Comparison of ENCODE assay signal across 9 mouse cellular contexts in genomic region chr11:49245634-49246415, GRCm38 (mm10). TPM values are rescaled to one million over a fixed set of nuclear protein-coding genes. Genes with fewer than 3 reads are reported as not detected.
DNase-seq lines count a peak whose midpoint lies in the region; ATAC-seq and TF ChIP-seq lines count a peak whose summit lies in the region.
"Had no signal": no experiment of that assay in that cellular context is flagged by ENCODE, and none has a peak within 500 bp of the region (broad histone marks: within the 10 kb centered on the region; RNA-seq: fewer than 3 reads in every experiment).

No protein-coding gene starts in this region.

- no peaks in the 10 kb centered on the region for H3K36me3 ChIP-seq in kidney, adult 2 months (ENCODE audit: control insufficient read depth, insufficient read depth, low read length)
- no peaks in the 10 kb centered on the region for H3K36me3 ChIP-seq in intestine, embryonic 16.5 days (ENCODE audit: control insufficient read depth, insufficient read depth, low read length)
- no peaks in the 10 kb centered on the region for H3K36me3 ChIP-seq in myocyte (ENCODE audit: control insufficient read depth, insufficient read depth)

- DNase-seq in kidney, adult 2 months = no peak
- DNase-seq in kidney, adult 8-10 months = no peak
- DNase-seq in NIH3T3 (ENCODE audit: low read depth) = peak; percentile 24
- no peak for DNase-seq in ovary, postnatal 10 days (ENCODE audit: low spot score)
- DNase-seq in urinary bladder, postnatal 4 days (ENCODE audit: low spot score in 2 of 2) = no peak
- DNase-seq in gastrocnemius, postnatal 25 days = no peak

- WGBS in kidney, adult 2 months = 12% methylated on average over 12 of the region's 12 CpGs
- WGBS in intestine, embryonic 16.5 days = 31% methylated on average over 12 of the region's 12 CpGs

- H3K4me3 ChIP-seq in kidney, adult 2 months (ENCODE audit: insufficient read depth, low read depth, low read length) = peak overlapping the region; percentile 62
- peak overlapping the region; percentile 59 for H3K4me3 ChIP-seq in intestine, embryonic 16.5 days (ENCODE audit: low read length)
- no peak overlapping the region for H3K4me3 ChIP-seq in myocyte

- TF ChIP-seq CTCF in kidney, adult 2 months (conservative IDR thresholded peaks at IDR 0.05; ENCODE audit: insufficient read depth, insufficient read length, low read depth, low read length) = no peak

- H3K27me3 ChIP-seq in kidney, adult 2 months (replicated peaks; ENCODE audit: control insufficient read depth, insufficient read depth, low read length) = no peaks in the 10 kb centered on the region
- H3K27me3 ChIP-seq in intestine, embryonic 16.5 days (replicated peaks; ENCODE audit: control insufficient read depth, insufficient read depth, low read length) = no peaks in the 10 kb centered on the region
- H3K27me3 ChIP-seq in myocyte (ENCODE audit: control insufficient read depth, insufficient read depth, insufficient read length) = no peaks in the 10 kb centered on the region

- no peak for ATAC-seq in intestine, embryonic 16.5 days
- ATAC-seq: activated CD4-positive, CD25-positive, alpha-beta regulatory T cell, adult 4 months had no signal

- no peaks in the 10 kb centered on the region for H3K9me3 ChIP-seq in intestine, embryonic 16.5 days (ENCODE audit: control insufficient read depth, low read length)

- H3K4me1 ChIP-seq in kidney, adult 2 months (ENCODE audit: control insufficient read depth, insufficient read depth, low read length) = peaks cover 23% of the 10 kb centered on the region
- peaks cover 43% of the 10 kb centered on the region for H3K4me1 ChIP-seq in intestine, embryonic 16.5 days (ENCODE audit: control insufficient read depth, insufficient read depth, low read length)

- peak overlapping the region; percentile 96 for H3K27ac ChIP-seq in kidney, adult 2 months (ENCODE audit: insufficient read depth, low read depth, low read length)
- H3K27ac ChIP-seq in intestine, embryonic 16.5 days (ENCODE audit: low read length) = peak overlapping the region; percentile 95

- H3K9ac ChIP-seq in intestine, embryonic 16.5 days (ENCODE audit: low read depth, low read length) = peak overlapping the region; percentile 51

- TF ChIP-seq POLR2A in kidney, adult 2 months (IDR thresholded peaks at IDR 0.05; ENCODE audit: low read depth, low read length) = no peak
- TF ChIP-seq POLR2A in myocyte (IDR thresholded peaks at IDR 0.05; ENCODE audit: insufficient read length, low read depth) = no peak

- no peak overlapping the region for H3ac ChIP-seq in myocyte (ENCODE audit: control insufficient read depth, insufficient read length)

- H3K4me2 ChIP-seq in intestine, embryonic 16.5 days (ENCODE audit: low read depth, low read length) = peak overlapping the region; percentile 66
- peak overlapping the region; percentile 88 for H3K4me2 ChIP-seq in myocyte (ENCODE audit: low read depth)

- peaks cover 5% of the 10 kb centered on the region for H3K79me2 ChIP-seq in myocyte (ENCODE audit: control insufficient read depth, insufficient read depth)

TF ChIP-seq in myocyte, 11 proteins besides CTCF, POLR2A, EP300 and RAD21:
- TF ChIP-seq E2F4 (IDR thresholded peaks at IDR 0.05; ENCODE audit: insufficient read depth) = no peak
- no peak for TF ChIP-seq TCF3 (IDR thresholded peaks at IDR 0.05; ENCODE audit: insufficient read length, low read depth)
- no peak for TF ChIP-seq CEBPB (IDR thresholded peaks at IDR 0.05; ENCODE audit: insufficient read depth, poor library complexity, severe bottlenecking)
- no peak for TF ChIP-seq SRF (IDR thresholded peaks at IDR 0.05; ENCODE audit: control insufficient read depth, insufficient read length, low read depth)
- no peak for TF ChIP-seq MAX (IDR thresholded peaks at IDR 0.05; ENCODE audit: low read depth)
- TF ChIP-seq TCF12 (IDR thresholded peaks at IDR 0.05; ENCODE audit: insufficient read depth, poor library complexity, severe bottlenecking) = no peak
- no peak for TF ChIP-seq MYOD1 (IDR thresholded peaks at IDR 0.05; ENCODE audit: control insufficient read depth in 1 of 3, insufficient read length in 2 of 3, low read depth in 2 of 3)
- TF ChIP-seq MYOG (IDR thresholded peaks at IDR 0.05; ENCODE audit: control insufficient read depth in 1 of 3, insufficient read depth in 1 of 3, insufficient read length in 2 of 3, low read depth in 2 of 3) = no peak
- no peak for TF ChIP-seq POLR2AphosphoS2 (IDR thresholded peaks at IDR 0.05; ENCODE audit: insufficient read length, low read depth)
- no peak for TF ChIP-seq REST (IDR thresholded peaks at IDR 0.05; ENCODE audit: insufficient read depth, insufficient read length)
- no peak for TF ChIP-seq USF1 (IDR thresholded peaks at IDR 0.05; ENCODE audit: low read depth)

RNA-seq across cellular contexts. Expression of gene Mgat1, which starts 1.8 kb away (rescaled TPM):
- polyA plus RNA-seq in kidney, adult 2 months (2012; rRNA removed) = 157 and 198 TPM in 2 replicates
- polyA plus RNA-seq in intestine, embryonic 16.5 days (2015; fragmentation: Nextera tagmentation; extraction: Ambion mirVana) = 62.4 and 65.8 TPM in 2 replicates
- 45.8 TPM for polyA plus RNA-seq in myocyte (2012; fragmentation: generic; extraction: Trizol)
- 10 to 100 TPM; 33.7 to 33.9 TPM for total RNA-seq in gastrocnemius, postnatal 25 days (2021)

RNA-seq across cellular contexts. Expression of gene Olfr1393, which starts 32.3 kb away (rescaled TPM):
- polyA plus RNA-seq in kidney, adult 2 months (2012; rRNA removed) = 0.72 and 1.5 TPM in 2 replicates
- 0.13 TPM in 1 of 2 replicates, not detected in the other for polyA plus RNA-seq in intestine, embryonic 16.5 days (2015; fragmentation: Nextera tagmentation; extraction: Ambion mirVana)
- polyA plus RNA-seq in myocyte (2012; fragmentation: generic; extraction: Trizol) = not detected
- under 1 TPM in 1 of 2 experiments, not detected in 1; 0.08 TPM for total RNA-seq in gastrocnemius, postnatal 25 days (2021)
- polyA plus RNA-seq: activated CD4-positive, CD25-positive, alpha-beta regulatory T cell, adult 4 months had no signal

RNA-seq across cellular contexts. Expression of gene Olfr1392, which starts 39.3 kb away (rescaled TPM):
- polyA plus RNA-seq in kidney, adult 2 months (2012; rRNA removed) = 0.46 and 0.47 TPM in 2 replicates
- polyA plus RNA-seq in intestine, embryonic 16.5 days (2015; fragmentation: Nextera tagmentation; extraction: Ambion mirVana) = not detected in 2 replicates
- not detected for polyA plus RNA-seq in myocyte (2012; fragmentation: generic; extraction: Trizol)
- total RNA-seq in gastrocnemius, postnatal 25 days (2021) = not detected
- polyA plus RNA-seq: activated CD4-positive, CD25-positive, alpha-beta regulatory T cell, adult 4 months had no signal

RNA-seq across cellular contexts. Expression of gene Zfp62, which starts 42.7 kb away (rescaled TPM):
- 2.0 and 2.6 TPM in 2 replicates for polyA plus RNA-seq in kidney, adult 2 months (2012; rRNA removed)
- 20.7 and 23.1 TPM in 2 replicates for polyA plus RNA-seq in intestine, embryonic 16.5 days (2015; fragmentation: Nextera tagmentation; extraction: Ambion mirVana)
- 5.6 TPM for polyA plus RNA-seq in myocyte (2012; fragmentation: generic; extraction: Trizol)
- total RNA-seq in gastrocnemius, postnatal 25 days (2021) = 10 to 100 TPM; 20.3 to 22.8 TPM

RNA-seq across cellular contexts. Expression of gene Olfr10, which starts 58.7 kb away (rescaled TPM):
- polyA plus RNA-seq in kidney, adult 2 months (2012; rRNA removed) = not detected in 2 replicates
- not detected in 2 replicates for polyA plus RNA-seq in intestine, embryonic 16.5 days (2015; fragmentation: Nextera tagmentation; extraction: Ambion mirVana)
- not detected for polyA plus RNA-seq in myocyte (2012; fragmentation: generic; extraction: Trizol)
- total RNA-seq in gastrocnemius, postnatal 25 days (2021) = not detected
- polyA plus RNA-seq: activated CD4-positive, CD25-positive, alpha-beta regulatory T cell, adult 4 months had no signal
